Mouse (Mus musculus): ENCODE measurements around the gene Dusp23. TPM values are rescaled to one million over a fixed set of nuclear protein-coding genes. Genes with fewer than 3 reads are reported as not detected.

The Dusp23 gene
- polyA plus RNA-seq, 1 experiment = 0.89 TPM

- no peaks in the 10 kb centered on the region for H3K79me3 ChIP-seq (ENCODE audit: low read depth)
- no peaks in the 10 kb centered on the region for H3K36me3 ChIP-seq (ENCODE audit: control insufficient read depth, insufficient read depth)
- no peaks in the 10 kb centered on the region for H3K79me2 ChIP-seq (ENCODE audit: control insufficient read depth, insufficient read depth)
- no peak overlapping the region for H3K4me3 ChIP-seq (ENCODE audit: insufficient read depth, poor library complexity, severe bottlenecking)
- TF ChIP-seq CEBPB (IDR thresholded peaks at IDR 0.05; ENCODE audit: low read depth) (no peak), MYOG (IDR thresholded peaks at IDR 0.05; ENCODE audit: control insufficient read depth, extremely low read depth, insufficient read length) (no peak), USF1 (IDR thresholded peaks at IDR 0.05; ENCODE audit: low read depth) (no peak), MYOD1 (IDR thresholded peaks at IDR 0.05; ENCODE audit: control insufficient read depth, insufficient read length, low read depth) (no peak), MAX (IDR thresholded peaks at IDR 0.05) (no peak), FOSL1 (IDR thresholded peaks at IDR 0.05; ENCODE audit: insufficient read depth, low read length, poor library complexity, severe bottlenecking) (no peak), CTCF (IDR thresholded peaks at IDR 0.05; ENCODE audit: control insufficient read depth, insufficient read depth, insufficient read length) (no peak)
- peaks cover 19% of the 10 kb centered on the region for H3K27me3 ChIP-seq (ENCODE audit: control insufficient read depth, insufficient read depth, insufficient read length)
- H3ac ChIP-seq (ENCODE audit: control insufficient read depth, insufficient read length, low read depth) = no peak overlapping the region
These were observed 20.0 kb downstream of the Dusp23 start for GRCm38 (mm10) chr1:172612745-172613144.

- Histone ChIP-seq H3K36me3 (ENCODE audit: control insufficient read depth, insufficient read depth) (no peaks in the 10 kb centered on the region), H3K27me3 (ENCODE audit: control insufficient read depth, insufficient read depth, insufficient read length) (peaks cover 12% of the 10 kb centered on the region), H3ac (ENCODE audit: control insufficient read depth, insufficient read length, low read depth) (no peak overlapping the region), H3K79me3 (ENCODE audit: low read depth) (no peaks in the 10 kb centered on the region), H3K4me3 (ENCODE audit: insufficient read depth, poor library complexity, severe bottlenecking) (no peak overlapping the region), H3K79me2 (ENCODE audit: control insufficient read depth, insufficient read depth) (no peaks in the 10 kb centered on the region)
- no peak for TF ChIP-seq CTCF (IDR thresholded peaks at IDR 0.05; ENCODE audit: control insufficient read depth, insufficient read depth, insufficient read length)
- TF ChIP-seq MAX (IDR thresholded peaks at IDR 0.05) = no peak
- TF ChIP-seq FOSL1 (IDR thresholded peaks at IDR 0.05; ENCODE audit: insufficient read depth, low read length, poor library complexity, severe bottlenecking) = no peak
- TF ChIP-seq MYOG (IDR thresholded peaks at IDR 0.05; ENCODE audit: control insufficient read depth, extremely low read depth, insufficient read length) = no peak
- no peak for TF ChIP-seq USF1 (IDR thresholded peaks at IDR 0.05; ENCODE audit: low read depth)
- TF ChIP-seq CEBPB (IDR thresholded peaks at IDR 0.05; ENCODE audit: low read depth) = no peak
These were observed 21.5 kb downstream of the Dusp23 start for GRCm38 (mm10) chr1:172611304-172611703.

- Histone ChIP-seq H3K79me2 (ENCODE audit: control insufficient read depth, insufficient read depth) (no peaks in the 10 kb centered on the region), H3ac (ENCODE audit: control insufficient read depth, insufficient read length, low read depth) (no peak within 1 kb of the TSS), H3K36me3 (ENCODE audit: control insufficient read depth, insufficient read depth) (no peaks in the 10 kb centered on the region), H3K79me3 (ENCODE audit: low read depth) (no peaks in the 10 kb centered on the region), H3K4me3 (ENCODE audit: insufficient read depth, poor library complexity, severe bottlenecking) (no peak within 1 kb of the TSS), H3K27me3 (ENCODE audit: control insufficient read depth, insufficient read depth, insufficient read length) (no peaks in the 10 kb centered on the region)
- TF ChIP-seq MAX (IDR thresholded peaks at IDR 0.05) (no peak), CTCF (IDR thresholded peaks at IDR 0.05; ENCODE audit: control insufficient read depth, insufficient read depth, insufficient read length) (no peak), FOSL1 (IDR thresholded peaks at IDR 0.05; ENCODE audit: insufficient read depth, low read length, poor library complexity, severe bottlenecking) (no peak), CEBPB (IDR thresholded peaks at IDR 0.05; ENCODE audit: low read depth) (no peak), USF1 (IDR thresholded peaks at IDR 0.05; ENCODE audit: low read depth) (no peak), MYOD1 (IDR thresholded peaks at IDR 0.05; ENCODE audit: control insufficient read depth, insufficient read length, low read depth) (no peak), MYOG (IDR thresholded peaks at IDR 0.05; ENCODE audit: control insufficient read depth, extremely low read depth, insufficient read length) (no peak)
These were observed 30.4 kb downstream of the Dusp23 start, which contains the start of gene Fcrl6 for GRCm38 (mm10) chr1:172602326-172602725. Gene Fcrl6 (minus strand): TSS chr1:172602551.

- H3ac ChIP-seq (ENCODE audit: control insufficient read depth, insufficient read length, low read depth) = no peak overlapping the region
These were observed 38.3 kb downstream of the Dusp23 start for GRCm38 (mm10) chr1:172594495-172594894.

GRCm38 (mm10) chr1:172593956-172594355 is 38.8 kb downstream of the Dusp23 start:
- no peaks in the 10 kb centered on the region for H3K36me3 ChIP-seq (ENCODE audit: control insufficient read depth, insufficient read depth)
- H3K4me3 ChIP-seq (ENCODE audit: insufficient read depth, poor library complexity, severe bottlenecking) = no peak overlapping the region
- TF ChIP-seq MYOD1 (IDR thresholded peaks at IDR 0.05; ENCODE audit: control insufficient read depth, insufficient read length, low read depth) (no peak), USF1 (IDR thresholded peaks at IDR 0.05; ENCODE audit: low read depth) (no peak), MYOG (IDR thresholded peaks at IDR 0.05; ENCODE audit: control insufficient read depth, extremely low read depth, insufficient read length) (no peak), MAX (IDR thresholded peaks at IDR 0.05) (no peak), CTCF (IDR thresholded peaks at IDR 0.05; ENCODE audit: control insufficient read depth, insufficient read depth, insufficient read length) (no peak), FOSL1 (IDR thresholded peaks at IDR 0.05; ENCODE audit: insufficient read depth, low read length, poor library complexity, severe bottlenecking) (no peak), CEBPB (IDR thresholded peaks at IDR 0.05; ENCODE audit: low read depth) (no peak)
- H3K79me2 ChIP-seq (ENCODE audit: control insufficient read depth, insufficient read depth) = no peaks in the 10 kb centered on the region
- H3K79me3 ChIP-seq (ENCODE audit: low read depth) = no peaks in the 10 kb centered on the region
- no peaks in the 10 kb centered on the region for H3K27me3 ChIP-seq (ENCODE audit: control insufficient read depth, insufficient read depth, insufficient read length)
- H3ac ChIP-seq (ENCODE audit: control insufficient read depth, insufficient read length, low read depth) = no peak overlapping the region

More at GRCm38 (mm10) chr1:172594495-172594894, 38.3 kb downstream of the Dusp23 start:
- H3K4me3 ChIP-seq (ENCODE audit: insufficient read depth, poor library complexity, severe bottlenecking) = no peak overlapping the region
- no peaks in the 10 kb centered on the region for H3K79me2 ChIP-seq (ENCODE audit: control insufficient read depth, insufficient read depth)
- H3K79me3 ChIP-seq (ENCODE audit: low read depth) = no peaks in the 10 kb centered on the region
- H3K36me3 ChIP-seq (ENCODE audit: control insufficient read depth, insufficient read depth) = no peaks in the 10 kb centered on the region
- no peaks in the 10 kb centered on the region for H3K27me3 ChIP-seq (ENCODE audit: control insufficient read depth, insufficient read depth, insufficient read length)
- TF ChIP-seq CEBPB (IDR thresholded peaks at IDR 0.05; ENCODE audit: low read depth) (no peak), FOSL1 (IDR thresholded peaks at IDR 0.05; ENCODE audit: insufficient read depth, low read length, poor library complexity, severe bottlenecking) (no peak), MYOD1 (IDR thresholded peaks at IDR 0.05; ENCODE audit: control insufficient read depth, insufficient read length, low read depth) (no peak)

GRCm38 (mm10) chr1:172593321-172593720 is 39.4 kb downstream of the Dusp23 start:
- H3K27me3 ChIP-seq (ENCODE audit: control insufficient read depth, insufficient read depth, insufficient read length) = no peaks in the 10 kb centered on the region
- H3K79me2 ChIP-seq (ENCODE audit: control insufficient read depth, insufficient read depth) = no peaks in the 10 kb centered on the region
- TF ChIP-seq MYOD1 (IDR thresholded peaks at IDR 0.05; ENCODE audit: control insufficient read depth, insufficient read length, low read depth) (no peak), USF1 (IDR thresholded peaks at IDR 0.05; ENCODE audit: low read depth) (no peak), MYOG (IDR thresholded peaks at IDR 0.05; ENCODE audit: control insufficient read depth, extremely low read depth, insufficient read length) (no peak), MAX (IDR thresholded peaks at IDR 0.05) (no peak), FOSL1 (IDR thresholded peaks at IDR 0.05; ENCODE audit: insufficient read depth, low read length, poor library complexity, severe bottlenecking) (no peak), CEBPB (IDR thresholded peaks at IDR 0.05; ENCODE audit: low read depth) (no peak), CTCF (IDR thresholded peaks at IDR 0.05; ENCODE audit: control insufficient read depth, insufficient read depth, insufficient read length) (no peak)
- no peaks in the 10 kb centered on the region for H3K79me3 ChIP-seq (ENCODE audit: low read depth)
- H3ac ChIP-seq (ENCODE audit: control insufficient read depth, insufficient read length, low read depth) = no peak overlapping the region
- no peak overlapping the region for H3K4me3 ChIP-seq (ENCODE audit: insufficient read depth, poor library complexity, severe bottlenecking)
- H3K36me3 ChIP-seq (ENCODE audit: control insufficient read depth, insufficient read depth) = no peaks in the 10 kb centered on the region

Measured in C2C12 (cell line).